Mouse (Mus musculus): ENCODE data around the gene Gstm5.

Gstm5 gene

GRCm38 (mm10) chr3:107931670-107932069, 36.0 kb downstream of the Gstm5 start, which contains the start of gene Gstm7:
Gstm7 (minus strand) TSS chr3:107931817.
- in situ Hi-C loops (cut with MboI): no loop called here

- in situ Hi-C loops (cut with MboI): no loop called here
These were observed 36.5 kb downstream of the Gstm5 start for GRCm38 (mm10) chr3:107932128-107932527.

- in situ Hi-C loops (cut with MboI): no loop called here
These were observed 39.6 kb downstream of the Gstm5 start for GRCm38 (mm10) chr3:107935268-107935667.

GRCm38 (mm10) chr3:107935888-107936287, 40.3 kb downstream of the Gstm5 start:
- in situ Hi-C loops (cut with MboI): no loop called here

- in situ Hi-C loops (cut with MboI): no loop called here
These were observed 43.8 kb downstream of the Gstm5 start for GRCm38 (mm10) chr3:107939403-107939802.

- in situ Hi-C loops (cut with MboI): no loop called here
These were observed 44.2 kb downstream of the Gstm5 start for GRCm38 (mm10) chr3:107939830-107940229.

GRCm38 (mm10) chr3:107940524-107940923, 44.9 kb downstream of the Gstm5 start:
- in situ Hi-C loops (cut with MboI): no loop called here

GRCm38 (mm10) chr3:107941261-107941660, 45.6 kb downstream of the Gstm5 start:
- in situ Hi-C loops (cut with MboI): no loop called here

GRCm38 (mm10) chr3:107943239-107943990, 47.8 kb downstream of the Gstm5 start, which contains the start of gene Gstm6:
Gstm6 (minus strand) TSS chr3:107943749.
- in situ Hi-C loops (cut with MboI): no loop called here

- in situ Hi-C loops (cut with MboI): no loop called here
These were observed 50.1 kb downstream of the Gstm5 start for GRCm38 (mm10) chr3:107945729-107946128.

Data from mature B cell (primary cell).